Mouse (Mus musculus): Measurements from ENCODE around the gene Wrnip1. TPM values are rescaled to one million over a fixed set of nuclear protein-coding genes. Genes with fewer than 3 reads are reported as not detected.
A peak's percentile ranks its signal among the peaks of the same experiment; 100 is the strongest.

Wrnip1 gene
- total RNA-seq, 1 experiment from 2014 or later, result 44.7 TPM

DNA sequence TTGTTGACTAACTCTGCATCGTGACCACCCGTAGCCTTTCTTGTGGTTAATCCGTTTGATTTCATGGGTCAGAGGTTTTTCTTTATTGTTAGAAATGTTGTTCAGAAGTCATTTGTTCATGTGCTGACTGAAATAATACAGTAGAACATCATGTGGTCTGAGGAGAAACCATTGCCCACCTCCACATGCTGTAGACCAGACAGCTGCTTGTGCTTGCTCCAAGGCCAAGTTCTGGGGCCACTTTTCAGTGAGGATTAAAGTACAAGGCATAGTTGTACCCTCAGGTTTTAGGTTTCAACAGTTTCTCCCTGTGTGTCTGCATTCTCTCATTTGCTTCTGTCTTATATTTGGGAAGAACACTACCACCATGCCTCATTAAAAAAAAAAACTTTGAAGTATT lies 5.8 kb downstream of the Wrnip1 start:
- DNase-seq, result no peak

GRCm38 (mm10) chr13:32819241-32819640 lies 17.4 kb downstream of the Wrnip1 start:
- DNase-seq, result no peak

- DNase-seq, result no peak
These were observed 18.1 kb downstream of the Wrnip1 start for GRCm38 (mm10) chr13:32819926-32820325.

- DNase-seq, result no peak
These were observed 19.8 kb downstream of the Wrnip1 start for GRCm38 (mm10) chr13:32821671-32822070.

DNA sequence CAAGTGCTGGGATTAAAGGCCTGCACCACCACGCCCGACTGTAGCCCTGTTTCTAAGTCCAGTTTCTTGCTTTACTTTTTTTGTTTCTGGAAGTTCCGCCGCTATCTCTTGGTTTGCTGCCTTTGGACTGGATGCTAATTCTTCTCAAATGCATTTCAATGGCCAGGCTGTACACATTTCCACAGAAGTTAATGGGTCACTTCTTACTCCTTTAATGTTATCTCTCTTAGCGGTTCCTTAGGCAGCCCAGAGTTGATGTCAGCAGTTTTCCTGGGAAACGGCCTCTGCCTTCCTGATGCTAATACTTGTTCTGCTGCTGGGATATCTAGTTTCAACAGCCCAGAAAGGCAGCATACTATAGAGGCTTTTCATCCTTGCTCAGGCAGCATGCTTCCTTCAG lies 21.3 kb downstream of the Wrnip1 start:
- no peak for DNase-seq

DNA sequence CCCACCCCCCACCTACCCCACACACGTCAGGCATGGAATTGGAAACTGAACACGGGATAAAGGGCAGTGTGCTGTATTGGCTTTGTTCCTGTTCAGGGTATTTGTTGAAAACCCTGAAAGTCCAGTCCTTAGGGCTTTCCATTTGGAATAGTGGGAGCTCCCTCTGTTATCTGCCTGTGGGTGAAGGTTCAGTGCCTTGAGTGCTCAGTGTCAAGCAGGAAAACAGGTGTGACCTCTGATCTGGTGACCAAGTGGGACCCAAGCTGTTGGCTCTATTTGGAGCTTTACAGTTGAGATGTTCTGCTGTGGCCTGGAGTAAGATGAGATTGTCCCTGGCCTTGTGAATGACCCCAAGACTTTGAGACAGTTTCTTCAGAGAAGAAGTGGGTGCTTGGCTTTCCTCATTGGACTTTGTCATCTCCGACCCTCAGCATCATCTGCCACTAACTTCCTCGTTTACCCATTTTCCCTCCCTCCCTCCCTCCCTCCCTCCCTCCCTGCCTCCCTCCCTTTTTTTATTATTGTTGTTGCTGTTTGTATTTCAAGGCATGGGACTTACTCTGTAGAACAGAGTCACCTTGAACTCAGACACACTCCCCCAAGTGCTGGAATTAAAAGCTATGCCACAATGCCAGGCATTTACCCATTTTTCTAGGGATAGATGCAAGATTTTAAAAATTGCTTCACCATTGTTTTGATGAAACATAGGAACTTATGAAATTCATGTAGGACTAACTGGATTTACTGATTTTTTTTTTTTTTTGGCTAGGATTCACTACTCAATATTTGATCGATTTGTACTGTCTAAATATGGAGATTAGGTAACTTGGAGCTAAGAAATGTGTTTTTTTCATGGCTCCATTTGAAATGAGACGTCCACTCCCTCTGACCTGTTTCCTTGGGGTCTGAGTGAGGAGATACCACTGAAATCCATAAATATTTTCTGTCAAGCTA lies 22.8 kb downstream of the Wrnip1 start:
- DNase-seq, result no peak

DNA sequence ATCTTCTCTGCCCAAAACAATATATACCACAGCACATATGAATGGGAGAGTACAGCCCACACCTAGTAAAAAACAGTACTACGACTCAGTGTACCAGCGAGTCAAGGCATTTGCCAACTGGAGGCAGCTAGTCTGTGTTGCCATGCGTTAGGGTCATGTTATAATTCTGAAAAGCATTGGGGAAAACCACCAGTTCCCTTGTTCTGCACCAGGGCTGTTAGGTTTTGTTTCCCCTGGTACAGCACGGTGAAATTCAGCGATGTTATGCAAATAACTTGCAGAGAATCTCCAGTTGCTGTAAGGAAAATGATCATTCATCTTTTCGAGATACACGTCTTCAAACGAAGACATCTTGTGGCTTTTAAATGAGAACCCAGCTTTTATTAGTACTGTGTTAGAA lies 23.7 kb downstream of the Wrnip1 start:
- DNase-seq, result no peak

GRCm38 (mm10) chr13:32827111-32827822 lies 25.4 kb downstream of the Wrnip1 start:
- peak; percentile 53 for DNase-seq

- DNase-seq, result peak; percentile 82
These were observed 26.1 kb downstream of the Wrnip1 start for GRCm38 (mm10) chr13:32827951-32828350.

- DNase-seq, result no peak
These were observed 27.0 kb downstream of the Wrnip1 start for GRCm38 (mm10) chr13:32828886-32829285.

DNA sequence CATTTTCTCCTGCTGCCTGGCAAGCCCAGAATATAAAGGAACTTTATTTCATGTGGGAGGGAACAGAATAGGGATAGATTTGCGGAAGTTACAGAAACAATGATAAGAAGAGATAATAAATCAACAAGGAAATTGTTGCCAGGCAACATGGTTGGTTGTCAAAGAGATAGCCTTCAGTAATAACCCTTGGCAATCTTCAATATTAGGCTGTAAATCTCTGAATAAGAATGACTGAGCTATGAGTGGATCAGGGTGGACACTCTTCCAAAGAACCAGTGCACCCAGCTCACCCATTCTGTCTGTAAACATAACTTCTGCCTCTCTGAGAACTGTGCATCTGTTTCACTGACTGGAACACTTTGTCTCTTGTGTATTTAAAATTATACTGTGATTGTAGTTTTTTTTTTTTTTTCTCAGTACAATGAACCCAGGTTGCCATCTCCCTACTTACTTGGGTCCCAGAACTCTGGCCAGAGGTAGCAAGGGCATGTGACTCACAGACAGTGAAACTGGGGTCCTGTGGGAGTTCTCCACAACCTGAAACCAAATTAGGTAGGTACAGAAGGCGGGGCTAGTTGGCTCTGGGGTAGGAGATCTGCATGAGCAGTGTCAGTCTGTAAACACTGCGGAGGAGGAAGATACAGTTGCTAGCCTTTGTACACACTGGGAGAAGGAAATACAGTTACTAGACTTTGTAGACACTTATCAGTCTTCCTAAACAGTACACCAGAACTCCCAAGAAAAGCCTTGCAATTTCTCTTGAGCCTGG lies 29.9 kb downstream of the Wrnip1 start:
- DNase-seq, result no peak

GRCm38 (mm10) chr13:32832776-32833175 lies 30.9 kb downstream of the Wrnip1 start:
- DNase-seq, result no peak

GRCm38 (mm10) chr13:32833237-32833636 lies 31.4 kb downstream of the Wrnip1 start:
- DNase-seq, result no peak

DNA sequence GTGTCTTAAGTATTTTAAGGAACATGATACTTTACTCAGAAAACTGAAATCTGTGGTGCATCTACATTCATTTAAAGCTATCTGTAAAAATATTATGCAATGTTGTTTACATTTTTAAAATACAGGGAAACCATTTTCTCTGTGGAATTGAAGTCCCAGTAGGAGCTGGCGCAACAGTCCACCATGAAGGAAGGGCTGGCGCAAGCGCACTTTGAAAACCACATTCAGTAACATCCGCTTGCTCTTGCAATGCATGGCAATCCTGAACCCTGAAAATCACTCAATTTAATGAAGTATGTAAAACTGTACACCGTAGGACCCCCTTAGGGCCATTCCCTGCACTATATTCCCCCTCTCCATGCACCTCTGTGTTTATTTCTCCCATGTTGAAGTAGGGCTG lies 32.7 kb downstream of the Wrnip1 start:
- no peak for DNase-seq

DNA sequence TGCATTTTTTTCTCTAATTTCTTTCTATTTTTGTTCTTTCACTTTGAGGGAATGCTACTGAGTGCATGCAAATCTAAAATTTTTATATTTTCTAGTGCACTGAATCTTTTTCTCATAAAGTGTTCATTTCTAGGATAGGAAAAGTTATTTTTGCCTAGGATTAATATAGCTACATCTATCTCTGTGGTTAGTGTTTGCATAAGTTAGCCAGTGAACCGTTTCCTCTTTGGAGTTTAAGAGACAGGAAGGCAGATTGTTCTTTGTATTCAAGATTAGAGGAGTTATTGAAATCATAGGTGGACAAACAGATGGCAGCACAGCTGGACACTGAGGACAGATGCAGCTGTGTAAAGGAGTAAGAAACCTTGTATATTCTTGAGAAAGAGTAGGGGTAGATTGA lies 37.5 kb downstream of the Wrnip1 start:
- no peak for DNase-seq

DNA sequence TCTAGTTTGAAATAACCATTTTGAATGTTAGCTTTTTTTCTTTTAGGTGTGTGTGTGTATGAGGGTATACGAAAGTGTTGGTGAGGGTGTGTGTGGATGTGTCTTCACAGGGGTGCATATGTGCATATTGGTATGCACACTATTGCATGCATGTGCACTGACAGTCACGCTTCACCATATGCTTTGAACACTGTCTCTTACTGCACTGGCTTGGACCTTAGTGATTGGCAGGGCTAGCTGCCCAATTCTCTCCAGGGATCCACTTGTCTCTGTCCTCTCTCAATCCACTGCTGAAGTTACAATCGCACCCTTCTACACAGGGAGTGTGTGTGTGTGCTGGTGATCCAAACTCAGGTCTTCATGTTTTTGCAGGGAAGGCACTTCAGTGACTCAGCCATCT lies 39.5 kb downstream of the Wrnip1 start:
- DNase-seq, result no peak

DNA sequence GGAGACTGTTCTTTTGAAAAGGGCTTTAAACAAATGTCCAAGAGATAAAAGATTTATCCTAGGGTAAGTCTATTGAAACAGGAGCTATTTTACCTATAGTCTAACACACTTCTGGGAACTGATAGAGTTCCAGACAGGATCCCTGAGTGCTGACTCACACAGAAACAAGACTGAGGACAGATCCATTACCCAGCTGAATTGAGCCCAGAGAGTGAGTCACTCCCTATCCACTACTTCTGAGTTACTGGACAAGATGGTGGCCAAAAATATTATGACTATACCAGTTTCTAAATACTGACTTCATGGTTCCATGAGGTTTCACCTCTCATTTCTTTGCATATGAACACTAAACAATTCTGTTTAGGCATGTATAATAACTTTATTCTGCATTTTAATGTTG lies 44.4 kb downstream of the Wrnip1 start:
- DNase-seq, result no peak

- no peak for DNase-seq
These were observed 47.3 kb downstream of the Wrnip1 start for GRCm38 (mm10) chr13:32849092-32849491.

DNA sequence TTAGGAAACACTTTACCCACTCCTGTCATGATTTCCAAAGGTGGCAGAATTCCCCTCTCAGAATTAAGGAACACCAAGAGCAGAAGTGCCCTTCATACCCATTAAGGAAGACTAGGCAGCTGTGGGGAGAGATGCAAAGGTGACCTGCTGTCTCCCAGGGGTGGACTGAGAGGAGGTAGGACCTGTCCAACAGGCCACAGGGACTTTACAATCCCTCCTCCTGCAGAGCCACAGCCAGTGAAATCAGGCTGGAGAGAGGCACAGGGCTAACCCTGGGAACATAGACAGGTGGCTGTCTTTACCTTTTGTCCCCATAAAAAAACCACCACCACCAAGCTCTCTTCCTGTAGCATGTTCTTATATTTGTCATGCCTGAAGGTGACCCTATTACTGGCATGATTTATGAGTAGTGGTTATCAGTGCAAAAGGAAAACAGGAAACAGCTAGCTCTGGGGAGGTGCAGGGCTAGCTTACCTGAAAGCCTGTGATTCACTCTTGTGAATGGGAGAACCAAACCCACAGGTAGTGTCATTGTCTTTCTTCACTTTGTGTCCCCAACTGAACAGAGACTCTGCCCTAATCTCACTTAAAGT lies 47.8 kb downstream of the Wrnip1 start:
- no peak for DNase-seq

DNA sequence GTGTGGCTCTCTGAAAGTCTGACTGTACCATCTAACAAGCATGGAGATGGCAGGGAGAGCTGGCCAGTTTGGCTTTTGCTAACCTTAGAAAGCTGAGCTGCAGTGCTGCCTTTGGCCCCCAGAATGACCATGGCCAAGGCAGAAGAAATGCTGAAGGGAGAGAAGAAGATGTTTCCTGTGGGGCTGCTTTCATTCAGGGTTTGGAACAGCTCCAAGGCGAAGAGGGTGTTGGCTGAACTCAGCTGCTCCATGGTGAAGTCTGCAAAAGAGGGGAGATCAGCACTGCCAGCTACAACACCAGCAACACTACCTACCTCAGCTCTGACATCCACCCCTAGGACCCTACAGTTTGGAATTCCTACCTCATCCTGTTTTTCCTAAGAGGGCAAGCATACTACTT lies 48.3 kb downstream of the Wrnip1 start:
- no peak for DNase-seq

- DNase-seq, result peak; percentile 69
These were observed 49.0 kb downstream of the Wrnip1 start, which contains the start of gene Serpinb1a for GRCm38 (mm10) chr13:32850668-32851404. Serpinb1a (minus strand) TSS chr13:32851185.
